Mouse (Mus musculus) ES-E14 (cell line): ENCODE results near the gene Gm43720. TPM values are rescaled to one million over a fixed set of nuclear protein-coding genes. Genes with fewer than 3 reads are reported as not detected.
A peak's percentile ranks its signal among the peaks of the same experiment; 100 is the strongest.

Source experiments
- DNase-seq: peaks from one replicate; pipeline ENCODE4 v3.0.0-alpha.2; 2013; ENCODE audit warnings: low read depth, low spot score
- H3K27ac ChIP-seq: 2 replicates; pipeline ENCODE4 v1.5.1; 2012; ENCODE audit warnings: low read depth, mild to moderate bottlenecking, low read length, moderate library complexity, mixed read lengths; ENCODE audit not compliant: poor library complexity, insufficient read depth, severe bottlenecking
- H3K36me3 ChIP-seq: 2 replicates; pipeline ENCODE4 v1.6.1; 2012; ENCODE audit warnings: mild to moderate bottlenecking, low read length, moderate library complexity, mixed read lengths; ENCODE audit not compliant: control insufficient read depth, poor library complexity, insufficient read depth, severe bottlenecking
- H3K4me1 ChIP-seq, 2 experiments: fragments of 150-350 bp in 1 of 2; sonication (generic) in 1 of 2; 2 replicates each; pipeline ENCODE4 v1.6.1; 2012; ENCODE audit warnings: low read length in 2 of 2, mild to moderate bottlenecking in 1 of 2, mixed read lengths in 1 of 2; ENCODE audit not compliant: control insufficient read depth in 2 of 2, insufficient read depth in 2 of 2, poor library complexity in 1 of 2
- H3K4me3 ChIP-seq, 2 experiments: fragments of 150-350 bp in 1 of 2; sonication (generic) in 1 of 2; 2 replicates each; pipeline ENCODE4 v1.5.1; 2012; ENCODE audit warnings: low read length in 2 of 2, low read depth in 1 of 2, mild to moderate bottlenecking in 1 of 2, mixed read lengths in 1 of 2; ENCODE audit not compliant: insufficient read depth in 1 of 2, poor library complexity in 1 of 2, severe bottlenecking in 1 of 2
- H3K9ac ChIP-seq: 2 replicates; pipeline ENCODE4 v1.6.1; 2012; ENCODE audit warnings: low read depth, mild to moderate bottlenecking, low read length, mixed read lengths; ENCODE audit not compliant: poor library complexity, insufficient read depth, severe bottlenecking
- H3K9me3 ChIP-seq: fragments of 150-350 bp; sonication (generic); 2 replicates; pipeline ENCODE4 v1.6.1; 2012; ENCODE audit warnings: low read depth, mild to moderate bottlenecking, low read length; ENCODE audit not compliant: control insufficient read depth, insufficient read depth
- CHD2 ChIP-seq: IDR thresholded peaks from 2 replicates; pipeline ENCODE4 v1.6.1; 2014; ENCODE audit warnings: mild to moderate bottlenecking, low read depth, low read length, inconsistent platforms
- HCFC1 ChIP-seq: IDR thresholded peaks from 2 replicates; pipeline ENCODE4 v1.6.1; 2012; ENCODE audit warnings: low read length, inconsistent platforms, borderline replicate concordance; ENCODE audit not compliant: insufficient read depth
- MAFK ChIP-seq: IDR thresholded peaks from 2 replicates; pipeline ENCODE4 v1.6.1; 2014; ENCODE audit warnings: mild to moderate bottlenecking, low read depth, low read length, inconsistent platforms; ENCODE audit not compliant: insufficient read depth
- ZC3H11A ChIP-seq: IDR thresholded peaks from 2 replicates; pipeline ENCODE4 v1.6.1; 2012; ENCODE audit warnings: low read depth, mild to moderate bottlenecking, inconsistent platforms, low read length, borderline replicate concordance
- ZNF384 ChIP-seq: IDR thresholded peaks from 2 replicates; pipeline ENCODE4 v1.6.1; 2012; ENCODE audit warnings: low read depth, low read length, inconsistent platforms
- in situ Hi-C, 2 experiments: fragments of 600-800 bp; cut with MboI; formaldehyde crosslinking; loops; one replicate each; pipeline ENCODE4 v1.15.1; 2025; ENCODE audit warnings: low sequenced_read_pairs in 2 of 2, inconsistent platforms in 1 of 2; ENCODE audit not compliant: unreplicated experiment in 2 of 2
- total RNA-seq: library from RNA; depleted of rRNA; stranded (reverse); fragments of 300-350 nt; gene quantifications from 2 replicates; pipeline ENCODE4 v1.2.3, GENCODE M21; 2012

The Gm43720 gene
- total RNA-seq, 1 experiment, result not detected

GRCm38 (mm10) chr5:138268980-138269379, 10.8 kb downstream of the Gm43720 start:
- DNase-seq, result no peak
- Histone ChIP-seq H3K4me1 (no peaks in the 10 kb centered on the region), H3K36me3 (no peaks in the 10 kb centered on the region; the same call in 1 of the 2 replicates), H3K4me3 (no peak overlapping the region), H3K27ac (no peak overlapping the region), H3K9me3 (no peaks in the 10 kb centered on the region), H3K9ac (no peak overlapping the region)
- in situ Hi-C loops, result no loop called here
- TF ChIP-seq MAFK, result no peak
- TF ChIP-seq ZNF384, result no peak
- no peak for TF ChIP-seq CHD2
- TF ChIP-seq HCFC1, result no peak
- TF ChIP-seq ZC3H11A, result no peak

GRCm38 (mm10) chr5:138267114-138267513, 12.6 kb downstream of the Gm43720 start:
- no peak overlapping the region for H3K27ac ChIP-seq
- H3K36me3 ChIP-seq, result peaks cover 1% of the 10 kb centered on the region; the same call in 1 of the 2 replicates
- peaks cover 0 to 3% of the 10 kb centered on the region in 2 experiments; a peak in 1 of 4 replicates for H3K4me1 ChIP-seq
- H3K9ac ChIP-seq, result no peak overlapping the region
- TF ChIP-seq ZNF384 (no peak), ZC3H11A (no peak), CHD2 (no peak), HCFC1 (no peak), MAFK (no peak)
- H3K4me3 ChIP-seq, result no peak overlapping the region
- H3K9me3 ChIP-seq, result no peaks in the 10 kb centered on the region
- no peak for DNase-seq
- in situ Hi-C loops, result no loop called here

GRCm38 (mm10) chr5:138265712-138266111, 14.0 kb downstream of the Gm43720 start:
- Histone ChIP-seq H3K27ac (no peak overlapping the region), H3K4me1 (peaks cover 0 to 3% of the 10 kb centered on the region in 2 experiments; a peak in 1 of 4 replicates), H3K9ac (no peak overlapping the region), H3K9me3 (no peaks in the 10 kb centered on the region), H3K4me3 (no peak overlapping the region), H3K36me3 (peaks cover 12% of the 10 kb centered on the region; the same call in 1 of the 2 replicates)
- no peak for DNase-seq
- in situ Hi-C loops, result no loop called here
- TF ChIP-seq HCFC1, result no peak
- no peak for TF ChIP-seq MAFK
- no peak for TF ChIP-seq CHD2
- no peak for TF ChIP-seq ZNF384
- TF ChIP-seq ZC3H11A, result no peak

DNA sequence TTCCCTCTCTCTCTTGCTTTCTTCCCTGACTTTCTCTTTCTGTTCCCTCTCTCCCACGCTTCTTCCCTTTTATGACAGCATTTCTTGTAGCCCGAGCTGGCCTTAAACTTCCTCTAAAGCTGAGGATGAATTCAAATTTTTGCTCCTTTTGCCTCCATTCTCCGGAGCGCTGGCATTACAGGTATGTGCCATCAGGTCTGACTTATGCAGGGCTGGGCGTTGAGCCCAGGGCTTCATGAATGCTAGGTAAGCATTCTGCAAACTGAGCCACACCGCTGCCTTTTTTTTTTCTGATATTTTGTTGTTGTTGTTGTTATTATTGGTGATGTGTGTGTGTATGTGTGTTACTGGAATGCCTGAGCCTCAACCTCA, 15.6 kb downstream of the Gm43720 start:
- in situ Hi-C loops, result no loop called here
- Histone ChIP-seq H3K36me3 (peaks cover 23% of the 10 kb centered on the region), H3K4me1 (peaks cover 0 to 3% of the 10 kb centered on the region in 2 experiments; a peak in 1 of 4 replicates), H3K9me3 (no peaks in the 10 kb centered on the region), H3K9ac (peak overlapping the region; percentile 83; the same call in 1 of the 2 replicates), H3K27ac (no peak overlapping the region), H3K4me3 (peak overlapping the region; percentile 96 to 97)
- no peak for DNase-seq
- TF ChIP-seq HCFC1, result no peak
- TF ChIP-seq CHD2, result no peak
- TF ChIP-seq MAFK, result no peak
- TF ChIP-seq ZNF384, result no peak
- no peak for TF ChIP-seq ZC3H11A
